Mouse (Mus musculus) embryonic facial prominence, embryonic 10.5 days (tissue): ENCODE measurements around the gene Rapgef4. TPM values are rescaled to one million over a fixed set of nuclear protein-coding genes. Genes with fewer than 3 reads are reported as not detected.
A peak's percentile ranks its signal among the peaks of the same experiment; 100 is the strongest.
"Not testable (repeated sequence)": the region's sequence is repeated elsewhere in the genome, so short reads cannot be mapped to it uniquely, and the experiment has no call there.

ENCODE experiments used
- DNase-seq: peaks from one replicate; pipeline ENCODE4 v3.0.0-alpha.2; 2017; ENCODE audit warnings: low spot score
- H3K27ac ChIP-seq: fragments of 300-500 bp; sonication (generic); replicated peaks from 2 replicates; pipeline ENCODE4 v1.5.1; 2016; ENCODE audit warnings: mild to moderate bottlenecking
- H3K27me3 ChIP-seq: fragments of 300-500 bp; sonication (generic); replicated peaks from 2 replicates; pipeline ENCODE4 v1.6.1; 2016; ENCODE audit warnings: low read depth, mild to moderate bottlenecking; ENCODE audit not compliant: poor library complexity, severe bottlenecking
- H3K36me3 ChIP-seq: fragments of 300-500 bp; sonication (generic); replicated peaks from 2 replicates; pipeline ENCODE4 v1.6.1; 2016; ENCODE audit warnings: mild to moderate bottlenecking, moderate library complexity
- H3K4me1 ChIP-seq: fragments of 300-500 bp; sonication (generic); 2 replicates; pipeline ENCODE4 v1.6.1; 2016
- H3K4me3 ChIP-seq: fragments of 300-500 bp; sonication (generic); 2 replicates; pipeline ENCODE4 v1.5.1; 2016; ENCODE audit warnings: mild to moderate bottlenecking, moderate library complexity
- H3K9me3 ChIP-seq: fragments of 300-500 bp; sonication (generic); 2 replicates; pipeline ENCODE4 v1.6.1; 2016; ENCODE audit warnings: mild to moderate bottlenecking
- WGBS: fragments of 180-500 bp; shearing (Covaris S2); methylation state at CpG from one replicate; pipeline ENCODE4 v1.1.7; 2016; 5-methylcytosine and 5-hydroxymethylcytosine counted together
- polyA plus RNA-seq: library from polyadenylated mRNA; unstranded; fragments of >200 nt; fragmentation: Nextera tagmentation; extraction: Ambion mirVana; gene quantifications from 2 replicates; pipeline ENCODE4 v1.2.1, GENCODE M21; 2016

The Rapgef4 gene
- polyA plus RNA-seq, 1 experiment from 2014 or later, result 2.9 TPM

- no peak overlapping the region for H3K4me3 ChIP-seq
- no peak overlapping the region for H3K27ac ChIP-seq
- no peaks in the 10 kb centered on the region for H3K9me3 ChIP-seq
- no peaks in the 10 kb centered on the region for H3K27me3 ChIP-seq
- H3K4me1 ChIP-seq, result peaks cover 9% of the 10 kb centered on the region
- WGBS, result 38% methylated on average over 4 of the region's 4 CpGs
- no peaks in the 10 kb centered on the region for H3K36me3 ChIP-seq
- DNase-seq, result peak; percentile 42
These were observed 81.9 kb downstream of the Rapgef4 start for GRCm38 (mm10) chr2:72062931-72063330.

GRCm38 (mm10) chr2:72068505-72068904 is 87.5 kb downstream of the Rapgef4 start:
- Histone ChIP-seq H3K4me1 (peaks cover 11% of the 10 kb centered on the region; the same call in 1 of the 2 replicates), H3K36me3 (no peaks in the 10 kb centered on the region), H3K9me3 (no peaks in the 10 kb centered on the region), H3K4me3 (no peak overlapping the region), H3K27ac (no peak overlapping the region), H3K27me3 (no peaks in the 10 kb centered on the region)
- WGBS, result 90% methylated on average over 9 of the region's 9 CpGs
- DNase-seq, result no peak

- Histone ChIP-seq H3K4me3 (no peak overlapping the region), H3K4me1 (peaks cover 15% of the 10 kb centered on the region), H3K27me3 (no peaks in the 10 kb centered on the region), H3K36me3 (no peaks in the 10 kb centered on the region), H3K27ac (no peak overlapping the region), H3K9me3 (no peaks in the 10 kb centered on the region)
- 68% methylated on average over 8 of the region's 8 CpGs for WGBS
- no peak for DNase-seq
These were observed 89.0 kb downstream of the Rapgef4 start for GRCm38 (mm10) chr2:72070086-72070485.

- not testable (repeated sequence) for H3K27ac ChIP-seq, H3K4me3 ChIP-seq, H3K36me3 ChIP-seq, H3K27me3 ChIP-seq, DNase-seq, H3K9me3 ChIP-seq
- peaks cover 15% of the 10 kb centered on the region for H3K4me1 ChIP-seq
- WGBS, result 80% methylated on average over 1 of the region's 1 CpGs
These were observed 92.1 kb downstream of the Rapgef4 start for GRCm38 (mm10) chr2:72073121-72073520.

GRCm38 (mm10) chr2:72074999-72075561 is 94.0 kb downstream of the Rapgef4 start:
- no peaks in the 10 kb centered on the region for H3K27me3 ChIP-seq
- no peaks in the 10 kb centered on the region for H3K9me3 ChIP-seq
- H3K4me3 ChIP-seq, result no peak overlapping the region
- H3K4me1 ChIP-seq, result peaks cover 8% of the 10 kb centered on the region
- no peaks in the 10 kb centered on the region for H3K36me3 ChIP-seq
- H3K27ac ChIP-seq, result no peak overlapping the region
- WGBS, result 77% methylated on average over 10 of the region's 10 CpGs
- DNase-seq, result no peak

- 68% methylated on average over 3 of the region's 3 CpGs for WGBS
- no peak overlapping the region for H3K27ac ChIP-seq
- no peaks in the 10 kb centered on the region for H3K27me3 ChIP-seq
- H3K4me1 ChIP-seq, result peaks cover 4% of the 10 kb centered on the region; the same call in 1 of the 2 replicates
- H3K9me3 ChIP-seq, result no peaks in the 10 kb centered on the region
- no peak for DNase-seq
- H3K4me3 ChIP-seq, result no peak overlapping the region
- no peaks in the 10 kb centered on the region for H3K36me3 ChIP-seq
These were observed 96.6 kb downstream of the Rapgef4 start for GRCm38 (mm10) chr2:72077490-72078139.

GRCm38 (mm10) chr2:72078140-72078521 is 97.1 kb downstream of the Rapgef4 start:
- H3K27me3 ChIP-seq, result no peaks in the 10 kb centered on the region
- H3K4me3 ChIP-seq, result no peak overlapping the region
- H3K36me3 ChIP-seq, result no peaks in the 10 kb centered on the region
- H3K9me3 ChIP-seq, result no peaks in the 10 kb centered on the region
- 88% methylated on average over 6 of the region's 6 CpGs for whole genome bisulfite sequencing
- DNase-seq, result no peak
- no peak overlapping the region for H3K27ac ChIP-seq
- peaks cover 4% of the 10 kb centered on the region; the same call in 1 of the 2 replicates for H3K4me1 ChIP-seq

- Histone ChIP-seq H3K4me3 (no peak overlapping the region), H3K9me3 (no peaks in the 10 kb centered on the region), H3K27ac (no peak overlapping the region), H3K27me3 (no peaks in the 10 kb centered on the region), H3K4me1 (peaks cover 4% of the 10 kb centered on the region; the same call in 1 of the 2 replicates), H3K36me3 (no peaks in the 10 kb centered on the region)
- 83% methylated on average over 8 of the region's 8 CpGs for WGBS
- no peak for DNase-seq
These were observed 98.1 kb downstream of the Rapgef4 start for GRCm38 (mm10) chr2:72079110-72079509.

GRCm38 (mm10) chr2:72082846-72083245 is 101.8 kb downstream of the Rapgef4 start:
- H3K4me3 ChIP-seq, result no peak overlapping the region
- no peak overlapping the region for H3K27ac ChIP-seq
- WGBS, result 87% methylated on average over 4 of the region's 4 CpGs
- no peak for DNase-seq
- no peaks in the 10 kb centered on the region for H3K27me3 ChIP-seq
- no peaks in the 10 kb centered on the region for H3K9me3 ChIP-seq
- H3K4me1 ChIP-seq, result peaks cover 7% of the 10 kb centered on the region; the same call in 1 of the 2 replicates
- H3K36me3 ChIP-seq, result no peaks in the 10 kb centered on the region

GRCm38 (mm10) chr2:72088886-72089285 is 107.8 kb downstream of the Rapgef4 start:
- WGBS, result 95% methylated on average over 11 of the region's 11 CpGs
- no peak for DNase-seq

GRCm38 (mm10) chr2:72090061-72090460 is 109.0 kb downstream of the Rapgef4 start:
- 91% methylated on average over 2 of the region's 2 CpGs for WGBS
- DNase-seq, result no peak

More at GRCm38 (mm10) chr2:72088886-72089285, 107.8 kb downstream of the Rapgef4 start:
- H3K36me3 ChIP-seq, result no peaks in the 10 kb centered on the region
- no peak overlapping the region for H3K4me3 ChIP-seq
- 0 out of 2 replicates have a peak, but pooled peaks cover 4% of the 10 kb centered on the region for H3K27me3 ChIP-seq
- H3K4me1 ChIP-seq, result peaks cover 29% of the 10 kb centered on the region
- H3K9me3 ChIP-seq, result no peaks in the 10 kb centered on the region
- H3K27ac ChIP-seq, result no peak overlapping the region

GRCm38 (mm10) chr2:72092046-72092445 is 111.0 kb downstream of the Rapgef4 start:
- 43% methylated on average over 3 of the region's 3 CpGs for WGBS
- DNase-seq, result no peak
- H3K36me3 ChIP-seq, result no peaks in the 10 kb centered on the region

More at GRCm38 (mm10) chr2:72090061-72090460, 109.0 kb downstream of the Rapgef4 start:
- Histone ChIP-seq H3K27me3 (peaks cover 9% of the 10 kb centered on the region; the same call in 1 of the 2 replicates), H3K4me3 (no peak overlapping the region), H3K27ac (no peak overlapping the region), H3K9me3 (no peaks in the 10 kb centered on the region), H3K4me1 (peaks cover 41% of the 10 kb centered on the region), H3K36me3 (no peaks in the 10 kb centered on the region)

More at GRCm38 (mm10) chr2:72092046-72092445, 111.0 kb downstream of the Rapgef4 start:
- no peak overlapping the region for H3K27ac ChIP-seq
- peaks cover 42% of the 10 kb centered on the region for H3K4me1 ChIP-seq
- no peak overlapping the region for H3K4me3 ChIP-seq
- no peaks in the 10 kb centered on the region for H3K9me3 ChIP-seq
- H3K27me3 ChIP-seq, result peaks cover 10% of the 10 kb centered on the region; the same call in 1 of the 2 replicates
